Mouse (Mus musculus) cerebellum, adult 9-10 months (tissue): ENCODE results near the gene Tmem38b.

Source experiments
- DNase-seq: peaks from one replicate; pipeline ENCODE4 v3.0.0; 2022

The Tmem38b gene

DNA sequence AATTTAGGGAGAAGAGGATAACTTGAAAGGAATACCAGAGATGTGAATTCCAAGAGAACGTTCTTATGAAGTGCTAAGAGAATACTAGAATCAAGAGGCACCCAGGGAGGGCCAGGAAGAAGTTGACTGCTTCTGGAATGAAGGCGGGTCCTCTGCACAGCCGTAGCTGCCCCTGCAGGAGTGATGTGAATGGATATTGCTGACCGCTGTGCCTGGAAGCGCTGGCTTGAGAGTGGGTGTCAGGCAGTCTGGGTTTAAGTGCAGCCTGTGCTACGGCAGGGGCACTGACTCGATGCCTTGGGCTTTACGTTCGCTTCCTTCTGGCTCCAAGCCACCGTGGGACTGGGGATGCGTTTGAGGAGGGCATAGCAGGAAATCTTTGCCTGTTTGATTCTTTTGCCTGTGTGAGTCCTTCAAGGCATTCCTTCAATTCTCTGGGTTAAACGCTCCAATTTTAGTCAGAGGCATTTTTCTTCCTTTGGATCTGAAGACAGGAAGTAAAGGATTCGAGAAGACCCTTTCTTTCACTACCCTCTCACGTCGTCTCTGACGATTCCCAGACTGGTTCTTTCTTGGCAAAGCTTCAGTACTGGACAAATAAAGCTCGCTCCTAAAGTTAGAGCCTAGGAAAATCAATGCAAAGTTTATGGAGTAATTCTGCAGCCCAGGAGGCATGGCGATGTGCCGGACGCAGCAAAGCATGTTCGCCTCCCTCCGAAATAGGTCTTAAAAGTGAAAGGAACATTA is 60.7 kb downstream of the Tmem38b start:
- no peak for DNase-seq

DNA sequence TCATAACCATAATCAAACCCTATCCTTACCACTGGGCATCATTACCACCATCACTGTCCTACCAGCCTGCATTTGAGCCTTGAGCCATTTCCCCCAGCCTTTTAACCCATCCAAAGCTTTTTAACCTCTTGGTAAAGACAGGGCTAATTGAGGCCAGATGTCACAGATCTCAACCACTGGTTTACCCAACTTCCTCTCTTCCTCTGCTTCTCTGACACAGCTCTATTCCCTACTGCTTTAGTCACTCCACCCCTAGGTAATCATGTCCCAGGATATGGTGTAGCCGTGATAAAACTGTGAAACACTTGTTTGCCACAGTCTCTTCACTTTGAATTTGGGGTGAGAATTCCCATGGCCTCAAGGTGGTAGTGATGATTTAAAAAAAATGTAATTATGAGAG is 69.5 kb downstream of the Tmem38b start:
- DNase-seq, result no peak

DNA sequence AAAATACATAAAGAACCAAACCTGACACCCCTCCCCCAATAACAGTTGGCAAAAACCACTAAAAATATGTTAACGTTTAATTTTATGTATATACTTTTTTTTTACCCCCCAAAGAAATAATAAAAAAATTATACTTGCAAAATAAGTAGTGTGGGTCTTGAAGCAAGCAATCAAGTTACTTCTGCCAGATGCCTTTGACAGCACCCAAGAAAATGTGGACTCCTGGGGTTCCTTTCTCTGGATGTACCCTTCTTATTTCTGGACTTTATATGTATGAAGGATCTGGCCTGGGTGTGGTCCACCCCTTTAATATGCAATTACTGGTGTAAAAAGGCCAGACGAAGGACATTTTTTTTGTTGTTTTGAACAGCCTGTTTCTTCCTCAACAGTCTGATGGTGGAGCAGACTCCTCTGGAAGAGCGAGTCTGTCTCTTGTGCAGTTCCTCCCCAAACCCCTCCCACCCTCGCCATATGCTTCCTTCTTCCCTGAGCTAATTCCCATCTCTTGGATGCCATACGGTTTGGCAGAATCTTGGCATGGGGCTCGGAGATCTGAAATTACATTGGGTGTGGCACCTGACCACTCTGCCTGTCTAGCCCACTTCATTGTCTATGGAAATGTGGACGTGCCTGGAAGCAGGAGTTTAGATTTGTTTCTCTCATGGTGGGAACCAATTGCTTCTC is 70.4 kb downstream of the Tmem38b start:
- DNase-seq, result no peak

DNA sequence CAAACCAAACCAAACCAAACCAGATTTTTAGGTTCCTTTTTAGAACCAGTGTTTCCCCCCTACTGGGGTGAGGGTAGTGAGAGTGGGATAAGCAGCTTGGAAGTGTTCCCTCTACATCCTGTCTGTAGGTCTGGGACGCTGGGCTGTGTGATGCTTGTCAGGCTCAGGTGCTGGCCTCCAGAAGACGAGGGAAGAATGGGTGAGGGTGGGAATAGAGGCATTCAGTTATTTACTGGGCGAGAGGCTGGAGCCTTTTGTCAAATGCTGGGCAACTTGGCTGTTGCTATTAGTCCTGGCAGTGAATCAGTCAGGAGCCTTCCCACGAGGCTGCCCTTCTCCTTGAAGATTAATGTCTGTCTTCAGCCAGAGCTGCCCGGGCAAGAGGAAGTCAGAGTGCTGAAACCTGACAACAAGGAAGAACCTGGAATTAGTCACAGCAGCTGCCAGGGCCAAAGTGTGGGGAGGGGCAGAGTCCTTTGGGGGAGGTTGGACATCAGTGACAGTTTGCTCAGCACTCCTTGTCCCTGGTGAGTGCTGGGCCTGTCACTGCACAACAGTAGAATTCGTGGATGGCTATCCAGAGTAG is 74.6 kb downstream of the Tmem38b start:
- DNase-seq, result no peak

- DNase-seq, result no peak
Measured at GRCm38 (mm10) chr4:53904335-53904734, 78.5 kb downstream of the Tmem38b start.

DNA sequence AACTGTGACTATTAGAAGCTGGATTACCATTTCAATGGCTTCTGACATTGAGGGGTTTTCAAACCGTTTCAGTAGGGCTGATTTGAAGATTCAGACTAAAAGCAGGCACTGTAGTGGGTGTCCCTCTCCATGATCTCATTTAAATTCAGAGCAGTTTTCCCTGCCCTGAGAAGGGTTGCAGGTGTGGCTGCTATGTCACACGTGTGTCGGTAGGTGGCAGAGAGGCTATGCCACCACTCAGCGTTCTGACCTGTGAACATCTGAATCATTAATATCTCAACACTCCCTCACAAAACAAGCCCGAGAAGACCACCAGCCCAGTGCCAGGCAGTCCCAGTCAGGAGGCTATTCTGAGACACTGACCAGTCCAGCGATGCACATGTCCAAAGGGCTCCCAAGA is 79.7 kb downstream of the Tmem38b start:
- DNase-seq, result no peak

- no peak for DNase-seq
Measured at GRCm38 (mm10) chr4:53907071-53907470, 81.2 kb downstream of the Tmem38b start.
